Mouse (Mus musculus): ENCODE results near the gene Tmc8.

The Tmc8 gene

DNA sequence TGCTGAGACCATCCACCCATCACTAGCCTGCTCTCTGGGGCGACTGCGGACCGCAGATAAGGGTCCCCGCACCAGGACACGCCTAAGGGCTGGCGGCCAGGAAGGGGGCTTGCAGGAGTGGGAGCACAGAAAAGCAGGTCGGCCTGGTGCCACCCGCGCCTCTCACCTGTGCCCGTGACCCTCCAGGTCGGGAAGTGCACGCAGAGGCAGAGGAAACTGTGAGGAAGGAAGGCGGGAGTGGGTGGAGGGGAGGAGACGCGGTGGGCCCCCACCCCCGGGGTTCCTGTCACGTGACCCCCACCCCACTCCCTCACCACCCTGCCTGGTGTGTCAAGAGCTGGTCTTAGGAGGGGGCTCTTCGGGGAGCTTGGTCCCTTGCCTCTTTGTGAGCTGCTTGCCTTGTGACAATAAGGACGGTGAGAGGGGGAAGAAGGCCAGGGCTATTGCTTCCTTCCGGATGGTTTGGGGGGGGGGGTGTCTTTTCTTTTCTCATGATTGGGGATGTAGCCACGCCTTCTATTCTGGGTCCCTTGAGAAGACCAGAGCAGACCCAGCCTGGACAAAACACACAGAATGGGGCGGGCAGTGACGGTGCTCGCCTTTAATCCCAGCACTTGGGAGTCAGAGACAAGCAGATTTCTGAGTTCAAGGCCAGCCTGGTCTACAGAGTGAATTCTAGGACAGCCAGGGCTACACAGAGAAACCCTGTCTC, at the start of gene Tmc8, which contains the start of gene Tmc6:
Tmc8 (plus strand) TSS at position 84 of the 712 bp plus-strand sequence.
Tmc6 (minus strand) TSS at position 206 of the 712 bp plus-strand sequence.
- DNase-seq, result peak; percentile 88

DNA sequence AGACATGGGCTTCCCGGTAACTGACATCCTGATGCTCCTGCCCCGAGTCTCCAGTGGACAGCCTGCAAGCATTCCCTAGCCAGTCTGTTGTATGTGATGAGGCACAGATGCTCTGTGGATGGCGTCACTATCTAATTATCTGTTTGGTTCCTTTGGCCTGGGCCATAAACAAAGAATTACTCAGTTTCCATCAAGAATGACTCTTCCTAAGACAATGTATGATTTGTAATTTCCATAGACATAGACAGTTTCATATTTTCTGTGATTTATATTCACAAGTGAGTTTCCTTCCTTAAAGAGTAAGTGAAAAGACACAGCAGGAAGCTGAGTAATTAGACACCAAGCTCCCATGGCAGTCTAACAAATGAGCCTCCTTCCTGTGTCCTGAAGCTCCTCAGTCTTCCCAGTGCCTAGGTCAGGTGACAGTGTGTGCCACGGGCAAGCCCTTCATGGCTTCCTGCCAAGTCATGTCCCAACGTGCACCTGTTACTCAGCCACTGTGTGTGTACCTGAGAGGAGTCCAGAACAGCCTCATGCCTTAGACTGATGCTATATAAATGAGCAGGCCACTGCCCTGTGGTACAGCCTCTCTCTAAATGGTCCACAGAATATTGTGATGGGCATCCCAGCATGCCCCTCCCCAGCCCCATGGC, 45.7 kb upstream of the Tmc8 start:
- DNase-seq, result no peak

DNA sequence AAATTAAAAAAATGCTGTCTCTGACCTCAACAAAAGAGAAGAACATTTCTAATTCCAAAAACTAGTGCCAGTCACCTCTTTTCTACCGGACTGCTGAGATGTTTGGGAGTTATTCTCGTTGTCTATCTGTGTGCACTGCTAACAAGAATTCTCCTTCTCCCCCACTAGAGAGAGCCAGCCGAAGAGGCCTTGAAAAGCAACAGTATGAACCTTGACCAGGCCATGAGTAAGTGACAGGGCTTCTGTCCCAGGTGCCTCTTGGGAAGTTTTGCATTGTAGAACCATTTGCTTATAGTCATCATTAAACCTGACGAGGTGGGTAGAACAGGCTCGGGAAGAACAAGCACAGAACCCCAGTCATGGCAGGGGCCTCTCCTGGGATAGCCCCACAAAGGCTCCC, 43.8 kb upstream of the Tmc8 start:
- DNase-seq, result no peak

DNA sequence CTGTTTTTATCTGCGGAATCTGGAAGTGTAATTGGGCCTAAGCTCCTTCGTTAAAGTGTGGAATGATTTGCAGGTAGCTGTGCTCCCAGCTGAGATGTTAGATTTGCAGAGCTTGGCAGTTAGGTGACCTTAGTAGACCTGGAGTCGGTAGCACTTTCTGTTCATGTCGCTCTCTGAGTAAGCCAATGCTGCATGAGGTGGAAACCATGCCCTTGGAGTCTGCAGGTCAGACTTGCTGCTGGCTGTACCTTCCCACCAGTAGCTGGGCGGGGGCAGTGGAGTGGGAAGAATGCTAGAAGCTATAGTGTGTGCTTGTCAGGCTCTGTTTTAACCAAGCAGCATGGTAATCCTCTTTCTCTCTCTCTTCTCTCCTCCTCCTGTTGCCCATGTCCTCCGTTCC, 40.7 kb upstream of the Tmc8 start:
- no peak for DNase-seq

DNA sequence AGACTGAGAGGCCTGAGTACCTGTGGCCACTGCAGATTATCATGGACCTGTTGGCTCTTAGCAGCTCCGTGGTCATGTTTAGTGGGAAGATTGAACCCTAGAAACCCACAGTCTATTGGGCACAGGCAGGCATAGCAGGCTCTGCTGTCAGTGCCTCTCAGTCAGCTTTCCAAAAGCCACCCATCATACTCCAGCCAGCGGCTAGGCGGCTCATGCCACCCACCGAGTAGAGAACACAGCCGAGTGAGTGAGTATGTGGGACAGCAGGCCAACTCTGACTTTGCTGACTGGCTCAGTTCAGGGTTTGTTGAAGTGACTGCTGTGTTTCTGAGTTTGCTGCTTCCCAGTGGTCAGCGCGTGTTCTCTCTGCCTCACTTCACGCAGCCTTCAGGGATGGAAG, 39.6 kb upstream of the Tmc8 start:
- no peak for DNase-seq

DNA sequence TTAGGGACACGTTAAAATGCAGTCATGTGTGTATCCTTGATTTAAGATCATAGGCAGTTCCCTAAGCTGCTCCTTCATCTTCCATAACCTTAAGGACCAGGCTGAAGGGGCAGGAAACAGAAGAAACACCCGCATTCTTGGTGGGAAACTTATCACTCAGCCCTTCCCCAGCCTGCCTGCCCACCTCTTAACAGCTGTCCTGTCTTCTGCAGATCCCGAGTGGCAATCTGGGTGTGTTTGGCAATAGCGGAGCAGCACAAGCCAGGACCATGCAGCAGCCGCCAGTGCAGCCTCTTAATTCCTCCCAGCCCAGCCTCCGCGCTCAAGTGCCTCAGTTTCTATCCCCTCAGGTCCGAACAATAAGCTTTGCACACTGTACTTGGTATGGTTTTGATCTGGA, 39.2 kb upstream of the Tmc8 start:
- DNase-seq, result no peak

DNA sequence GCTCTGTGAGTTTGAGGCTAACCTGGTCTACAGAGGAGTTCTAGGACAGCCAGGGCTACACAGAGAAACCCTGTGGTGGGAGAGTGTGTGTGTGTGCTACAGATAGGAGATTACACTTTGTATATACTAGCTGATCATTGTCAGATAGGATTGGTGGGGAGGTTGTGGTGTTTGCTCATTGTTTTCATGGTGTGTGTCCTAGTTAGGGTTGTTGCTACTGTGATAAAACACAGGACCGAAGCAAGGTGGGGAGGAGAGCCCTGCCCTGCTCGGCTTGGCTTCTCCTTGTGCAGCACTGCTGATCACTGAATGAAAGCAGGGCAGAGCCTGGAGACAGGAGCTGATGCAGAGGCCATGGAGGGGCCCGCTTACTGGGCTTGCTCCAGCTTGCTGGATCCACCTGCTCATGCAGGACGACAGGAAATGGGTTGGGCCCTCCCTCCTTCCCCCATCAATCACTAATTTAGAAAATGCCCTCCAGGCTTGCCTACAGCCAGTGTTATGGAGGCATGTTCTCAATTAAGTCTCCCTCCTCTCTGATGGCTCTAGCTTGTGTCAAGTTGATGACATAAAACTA, 38.3 kb upstream of the Tmc8 start:
- no peak for DNase-seq

DNA sequence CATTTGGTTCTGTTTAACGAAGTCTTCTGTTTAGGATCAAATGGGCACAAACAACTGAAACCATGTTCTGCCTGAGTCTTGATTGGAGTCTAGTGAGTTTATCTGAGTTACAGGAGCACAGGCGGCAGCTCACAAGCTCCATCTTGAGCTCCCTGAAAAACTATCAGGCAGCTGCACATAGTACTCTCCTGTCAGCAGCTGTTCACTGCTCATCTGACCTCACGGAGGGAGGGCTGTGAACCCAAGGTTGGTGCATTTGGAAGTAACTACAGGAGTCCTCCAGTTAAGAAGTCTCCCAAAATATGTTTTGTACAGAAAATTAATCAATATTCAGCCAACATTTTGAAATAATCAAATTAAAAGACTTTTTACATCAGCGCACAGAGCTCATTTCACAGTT, 33.2 kb upstream of the Tmc8 start:
- DNase-seq, result no peak

GRCm38 (mm10) chr11:117749414-117749813, 32.5 kb upstream of the Tmc8 start:
- DNase-seq, result no peak

DNA sequence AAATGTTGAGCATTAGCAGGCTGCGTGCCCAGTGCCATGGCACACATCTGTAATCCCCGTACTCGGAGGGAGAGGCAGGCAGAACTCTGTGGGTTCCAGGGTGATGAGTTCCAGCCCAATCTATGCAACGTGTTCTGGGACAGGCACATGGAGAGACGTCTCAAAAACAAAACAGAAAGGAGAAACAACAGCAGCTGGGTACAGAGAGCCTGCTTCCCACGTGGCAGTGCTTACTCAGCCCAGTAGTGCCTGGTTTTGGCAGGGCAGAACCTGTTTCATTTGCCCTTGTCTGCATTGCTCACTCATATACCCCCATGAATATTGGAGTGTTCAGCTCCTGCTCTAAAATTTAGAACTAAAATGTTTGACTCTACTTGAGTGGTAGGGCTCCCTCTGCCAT, 30.3 kb upstream of the Tmc8 start:
- DNase-seq, result no peak

- no peak for DNase-seq
Measured at GRCm38 (mm10) chr11:117755891-117756290, 26.0 kb upstream of the Tmc8 start.

DNA sequence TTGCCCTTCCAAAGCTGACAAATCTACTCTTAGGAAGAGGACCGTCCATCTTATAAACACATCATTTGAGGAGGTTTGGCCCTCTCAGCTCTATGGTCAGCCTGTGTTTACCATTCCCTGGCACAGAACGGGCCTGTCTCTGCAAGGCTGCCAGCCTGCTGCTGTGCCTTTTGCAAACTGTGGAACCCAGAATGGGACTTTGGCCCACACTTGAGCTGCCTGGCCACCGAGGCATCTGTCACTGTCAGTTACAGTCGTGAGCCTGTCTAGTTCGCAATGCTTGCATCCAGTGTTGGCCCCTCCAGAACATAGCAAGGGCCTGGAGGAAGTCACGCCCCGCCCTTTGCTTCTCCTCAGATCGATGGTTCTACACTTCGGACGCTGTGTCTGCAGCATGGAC, 22.6 kb upstream of the Tmc8 start:
- DNase-seq, result no peak

DNA sequence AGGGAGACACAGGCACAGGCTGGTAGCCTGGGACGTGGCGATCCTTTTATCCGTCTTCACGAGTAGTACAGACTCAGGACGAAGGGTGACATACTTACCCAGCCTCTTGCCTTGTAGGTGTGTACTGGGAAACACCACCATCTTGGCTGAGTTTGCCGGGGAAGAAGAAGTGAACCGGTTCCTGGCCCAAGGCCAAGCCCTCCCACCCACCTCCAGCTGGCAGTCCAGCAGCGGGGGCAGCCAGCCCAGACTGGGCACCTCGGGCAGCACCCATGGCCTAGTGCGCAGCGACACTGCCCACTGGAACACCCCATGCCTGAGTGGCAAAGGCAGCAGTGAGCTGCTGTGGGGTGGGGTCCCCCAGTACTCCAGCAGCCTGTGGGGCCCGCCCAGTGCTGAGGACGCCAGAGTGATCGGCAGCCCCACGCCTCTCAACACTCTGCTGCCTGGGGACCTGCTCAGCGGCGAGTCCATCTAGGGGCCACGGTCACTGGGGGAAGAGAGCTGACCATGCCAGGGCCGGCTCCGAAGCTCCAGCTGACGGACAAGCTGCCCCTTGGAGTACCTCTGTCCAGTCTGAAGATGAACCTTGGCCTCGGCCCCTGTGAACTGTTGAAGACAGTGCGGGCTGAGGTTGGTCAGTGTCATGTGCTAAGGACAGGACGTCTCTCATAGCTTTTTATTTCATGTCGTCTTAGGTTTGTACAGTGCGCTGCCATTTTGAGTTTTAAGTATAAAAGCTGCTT, 21.3 kb upstream of the Tmc8 start:
- no peak for DNase-seq

- DNase-seq, result no peak
Measured at GRCm38 (mm10) chr11:117761801-117762200, 20.1 kb upstream of the Tmc8 start.

GRCm38 (mm10) chr11:117762246-117762645, 19.6 kb upstream of the Tmc8 start:
- no peak for DNase-seq

DNA sequence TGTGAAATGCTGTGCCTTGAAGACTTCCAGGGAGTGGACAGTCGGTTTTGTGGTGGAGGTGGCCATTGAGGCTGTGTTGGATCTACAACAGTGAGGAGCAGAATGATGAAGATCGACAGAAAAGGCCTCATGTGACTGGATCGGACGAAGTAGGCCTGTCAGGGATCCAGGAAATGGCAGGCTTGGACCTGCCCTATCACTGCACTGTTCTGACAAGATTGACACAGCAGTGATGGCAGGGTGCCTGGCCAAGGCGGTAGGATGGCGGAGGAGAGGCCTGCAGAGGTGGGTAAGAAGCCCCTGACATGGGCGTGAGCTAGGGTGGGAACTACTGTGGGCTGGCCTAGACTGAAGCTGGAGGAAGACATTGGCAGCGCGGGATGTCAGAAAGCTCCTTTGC, 17.6 kb upstream of the Tmc8 start:
- no peak for DNase-seq

DNA sequence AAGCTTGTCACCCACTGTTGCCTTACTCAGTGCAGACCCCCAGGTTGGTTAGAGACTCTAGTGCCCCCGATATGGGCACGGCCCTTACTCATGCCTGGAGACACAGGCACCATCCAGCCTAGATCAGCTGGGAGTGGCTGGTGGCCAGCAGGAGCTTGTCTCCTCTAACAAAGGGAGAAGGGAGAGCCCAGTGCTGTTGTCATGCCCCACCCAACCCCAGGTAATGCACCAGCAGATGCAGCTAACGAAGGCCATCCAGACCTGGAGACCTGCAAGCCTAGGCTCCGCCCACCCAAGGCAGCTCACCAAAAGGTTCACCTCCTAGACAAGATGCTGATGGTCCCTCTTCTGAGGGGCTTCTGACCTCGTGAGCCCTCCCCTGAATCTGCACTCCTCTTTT, 16.5 kb upstream of the Tmc8 start:
- no peak for DNase-seq

GRCm38 (mm10) chr11:117766275-117766674, 15.6 kb upstream of the Tmc8 start:
- DNase-seq, result no peak

GRCm38 (mm10) chr11:117768725-117769682, 12.9 kb upstream of the Tmc8 start:
- no peak for DNase-seq

- no peak for DNase-seq
Measured at GRCm38 (mm10) chr11:117769683-117770047, 12.2 kb upstream of the Tmc8 start.

DNA sequence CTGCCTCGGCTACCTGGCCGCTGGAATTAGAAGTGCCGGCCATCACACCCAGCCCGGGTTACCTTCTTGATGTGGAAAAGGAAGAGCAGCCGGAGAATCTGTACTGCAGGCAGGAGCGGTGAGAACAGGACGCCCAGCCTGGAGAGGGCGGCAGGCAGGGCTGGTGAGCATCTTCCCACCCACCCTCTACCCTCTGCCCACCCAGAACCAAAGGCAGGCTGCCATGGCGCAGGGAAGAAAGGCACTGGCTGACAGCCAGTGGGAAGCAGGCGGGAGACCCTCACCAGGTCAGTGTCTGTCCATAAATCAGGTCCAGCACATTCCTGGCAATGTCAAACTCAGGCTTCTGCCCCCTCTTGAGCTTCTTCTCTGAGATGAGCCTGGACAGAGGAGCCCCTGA, 11.5 kb upstream of the Tmc8 start:
- no peak for DNase-seq

GRCm38 (mm10) chr11:117772352-117772751, 9.5 kb upstream of the Tmc8 start:
- no peak for DNase-seq

All from liver (tissue).